Mouse (Mus musculus): Measurements from ENCODE around the gene Gtpbp2. TPM values are rescaled to one million over a fixed set of nuclear protein-coding genes. Genes with fewer than 3 reads are reported as not detected.
A peak's percentile ranks its signal among the peaks of the same experiment; 100 is the strongest.

The Gtpbp2 gene
- total and polyA plus RNA-seq, 2 experiments = 25.3 to 63.0 TPM

GRCm38 (mm10) chr17:46126608-46127007 lies 34.2 kb upstream of the Gtpbp2 start:
- WGBS = 86% methylated on average over 6 of the region's 6 CpGs
- DNase-seq (ENCODE audit: extremely low read depth, low read depth, low spot score) = no peak
- H3K4me3 ChIP-seq (ENCODE audit: insufficient read depth, low read depth, low read length) = no peak overlapping the region
- H3K9ac ChIP-seq (ENCODE audit: low read depth, low read length) = no peak overlapping the region
- TF ChIP-seq POLR2A (IDR thresholded peaks at IDR 0.05; ENCODE audit: extremely low read depth, insufficient read depth, low read length) (no peak), CTCF (IDR thresholded peaks at IDR 0.05; ENCODE audit: low read depth, low read length) (no peak)
- H3K27ac ChIP-seq (replicated peaks; ENCODE audit: insufficient read depth, low read depth, low read length) = no peak overlapping the region
- H3K4me1 ChIP-seq (ENCODE audit: control insufficient read depth, insufficient read depth, low read length) = peaks cover 6% of the 10 kb centered on the region; the same call in 1 of the 2 replicates
- H3K36me3 ChIP-seq (ENCODE audit: control insufficient read depth, insufficient read depth, low read length) = peaks cover 12% of the 10 kb centered on the region; the same call in 1 of the 2 replicates
- no peaks in the 10 kb centered on the region for H3K27me3 ChIP-seq (ENCODE audit: control insufficient read depth, insufficient read depth, low read length)
- no peaks in the 10 kb centered on the region for H3K79me2 ChIP-seq (ENCODE audit: control insufficient read depth, insufficient read depth, low read length)

- H3K79me2 ChIP-seq (ENCODE audit: control insufficient read depth, insufficient read depth, low read length) = no peaks in the 10 kb centered on the region
- H3K4me1 ChIP-seq (ENCODE audit: control insufficient read depth, insufficient read depth, low read length) = peaks cover 6% of the 10 kb centered on the region; the same call in 1 of the 2 replicates
- DNase-seq (ENCODE audit: extremely low read depth, low read depth, low spot score) = no peak
- no peak overlapping the region for H3K27ac ChIP-seq (replicated peaks; ENCODE audit: insufficient read depth, low read depth, low read length)
- H3K4me3 ChIP-seq (ENCODE audit: insufficient read depth, low read depth, low read length) = no peak overlapping the region
- H3K9ac ChIP-seq (ENCODE audit: low read depth, low read length) = no peak overlapping the region
- H3K36me3 ChIP-seq (ENCODE audit: control insufficient read depth, insufficient read depth, low read length) = peaks cover 11% of the 10 kb centered on the region; the same call in 1 of the 2 replicates
- no peak for TF ChIP-seq POLR2A (IDR thresholded peaks at IDR 0.05; ENCODE audit: extremely low read depth, insufficient read depth, low read length)
- no peak for TF ChIP-seq CTCF (IDR thresholded peaks at IDR 0.05; ENCODE audit: low read depth, low read length)
- 81% methylated on average over 6 of the region's 6 CpGs for WGBS
- H3K27me3 ChIP-seq (ENCODE audit: control insufficient read depth, insufficient read depth, low read length) = no peaks in the 10 kb centered on the region
Measured at GRCm38 (mm10) chr17:46127814-46128493, 32.9 kb upstream of the Gtpbp2 start.

GRCm38 (mm10) chr17:46129741-46130498 lies 30.9 kb upstream of the Gtpbp2 start:
- Histone ChIP-seq H3K79me2 (ENCODE audit: control insufficient read depth, insufficient read depth, low read length) (no peaks in the 10 kb centered on the region), H3K4me1 (ENCODE audit: control insufficient read depth, insufficient read depth, low read length) (no peaks in the 10 kb centered on the region; the same call in 1 of the 2 replicates), H3K27ac (replicated peaks; ENCODE audit: insufficient read depth, low read depth, low read length) (no peak overlapping the region), H3K4me3 (ENCODE audit: insufficient read depth, low read depth, low read length) (no peak overlapping the region), H3K27me3 (ENCODE audit: control insufficient read depth, insufficient read depth, low read length) (no peaks in the 10 kb centered on the region), H3K36me3 (ENCODE audit: control insufficient read depth, insufficient read depth, low read length) (peaks cover 9% of the 10 kb centered on the region; the same call in 1 of the 2 replicates), H3K9ac (ENCODE audit: low read depth, low read length) (no peak overlapping the region)
- 66% methylated on average over 13 of the region's 13 CpGs for WGBS
- TF ChIP-seq CTCF (IDR thresholded peaks at IDR 0.05; ENCODE audit: low read depth, low read length) (no peak), POLR2A (IDR thresholded peaks at IDR 0.05; ENCODE audit: extremely low read depth, insufficient read depth, low read length) (no peak)
- DNase-seq (ENCODE audit: extremely low read depth, low read depth, low spot score) = no peak

GRCm38 (mm10) chr17:46132058-46132718 lies 28.6 kb upstream of the Gtpbp2 start:
- DNase-seq (ENCODE audit: extremely low read depth, low read depth, low spot score) = peak; percentile 33
- peaks cover 2% of the 10 kb centered on the region; the same call in 1 of the 2 replicates for H3K36me3 ChIP-seq (ENCODE audit: control insufficient read depth, insufficient read depth, low read length)
- H3K9ac ChIP-seq (ENCODE audit: low read depth, low read length) = no peak overlapping the region
- no peak overlapping the region for H3K27ac ChIP-seq (replicated peaks; ENCODE audit: insufficient read depth, low read depth, low read length)
- TF ChIP-seq CTCF (IDR thresholded peaks at IDR 0.05; ENCODE audit: low read depth, low read length) (peak; percentile 89), POLR2A (IDR thresholded peaks at IDR 0.05; ENCODE audit: extremely low read depth, insufficient read depth, low read length) (no peak)
- H3K4me3 ChIP-seq (ENCODE audit: insufficient read depth, low read depth, low read length) = no peak overlapping the region
- H3K4me1 ChIP-seq (ENCODE audit: control insufficient read depth, insufficient read depth, low read length) = no peaks in the 10 kb centered on the region
- no peaks in the 10 kb centered on the region for H3K79me2 ChIP-seq (ENCODE audit: control insufficient read depth, insufficient read depth, low read length)
- no peaks in the 10 kb centered on the region for H3K27me3 ChIP-seq (ENCODE audit: control insufficient read depth, insufficient read depth, low read length)
- WGBS = 17% methylated on average over 12 of the region's 12 CpGs

GRCm38 (mm10) chr17:46132862-46133261 lies 28.0 kb upstream of the Gtpbp2 start:
- Histone ChIP-seq H3K79me2 (ENCODE audit: control insufficient read depth, insufficient read depth, low read length) (no peaks in the 10 kb centered on the region), H3K27me3 (ENCODE audit: control insufficient read depth, insufficient read depth, low read length) (no peaks in the 10 kb centered on the region), H3K4me3 (ENCODE audit: insufficient read depth, low read depth, low read length) (no peak overlapping the region), H3K9ac (ENCODE audit: low read depth, low read length) (no peak overlapping the region), H3K4me1 (ENCODE audit: control insufficient read depth, insufficient read depth, low read length) (no peaks in the 10 kb centered on the region), H3K36me3 (ENCODE audit: control insufficient read depth, insufficient read depth, low read length) (no peaks in the 10 kb centered on the region), H3K27ac (replicated peaks; ENCODE audit: insufficient read depth, low read depth, low read length) (no peak overlapping the region)
- no peak for TF ChIP-seq POLR2A (IDR thresholded peaks at IDR 0.05; ENCODE audit: extremely low read depth, insufficient read depth, low read length)
- TF ChIP-seq CTCF (IDR thresholded peaks at IDR 0.05; ENCODE audit: low read depth, low read length) = no peak
- 67% methylated on average over 8 of the region's 8 CpGs for WGBS
- no peak for DNase-seq (ENCODE audit: extremely low read depth, low read depth, low spot score)

All from liver, adult 2 months (tissue).